Mouse (Mus musculus) layer of hippocampus, adult 2 months (tissue): ENCODE measurements around the gene Krt73. TPM values are rescaled to one million over a fixed set of nuclear protein-coding genes. Genes with fewer than 3 reads are reported as not detected.

ENCODE experiments used
- DNase-seq, 2 experiments: peaks; one replicate each; pipeline ENCODE4 v3.0.0; 2022; ENCODE audit warnings: low spot score in 2 of 2
- H3K27ac ChIP-seq: fragments of 200-600 bp; 2 replicates; pipeline ENCODE4 v1.8.1; 2022
- H3K4me3 ChIP-seq: fragments of 200-600 bp; 2 replicates; pipeline ENCODE4 v1.8.1; 2022; ENCODE audit warnings: mild to moderate bottlenecking
- CTCF ChIP-seq: fragments of 200-600 bp; conservative IDR thresholded peaks from 2 replicates; pipeline ENCODE4 v1.8.1; 2022; ENCODE audit warnings: antibody characterized with exemption, mild to moderate bottlenecking, moderate library complexity
- total RNA-seq, 2 experiments: library from RNA; stranded (reverse); gene quantifications; 2 replicates each; pipeline ENCODE4 v1.2.3; 2021

The Krt73 gene
- total RNA-seq, 2 experiments from 2014 or later, result 6.3 to 8.0 TPM

GRCm38 (mm10) chr15:101772711-101773081 is 29.4 kb downstream of the Krt73 start:
- H3K4me3 ChIP-seq, result no peak overlapping the region
- no peak overlapping the region for H3K27ac ChIP-seq
- DNase-seq, result peak; percentile 88 to 94
- peak; percentile 88 for TF ChIP-seq CTCF

GRCm38 (mm10) chr15:101772080-101772710 is 30.0 kb downstream of the Krt73 start:
- H3K27ac ChIP-seq, result no peak overlapping the region
- no peak overlapping the region for H3K4me3 ChIP-seq
- no peak for DNase-seq
- peak; percentile 64 for TF ChIP-seq CTCF

DNA sequence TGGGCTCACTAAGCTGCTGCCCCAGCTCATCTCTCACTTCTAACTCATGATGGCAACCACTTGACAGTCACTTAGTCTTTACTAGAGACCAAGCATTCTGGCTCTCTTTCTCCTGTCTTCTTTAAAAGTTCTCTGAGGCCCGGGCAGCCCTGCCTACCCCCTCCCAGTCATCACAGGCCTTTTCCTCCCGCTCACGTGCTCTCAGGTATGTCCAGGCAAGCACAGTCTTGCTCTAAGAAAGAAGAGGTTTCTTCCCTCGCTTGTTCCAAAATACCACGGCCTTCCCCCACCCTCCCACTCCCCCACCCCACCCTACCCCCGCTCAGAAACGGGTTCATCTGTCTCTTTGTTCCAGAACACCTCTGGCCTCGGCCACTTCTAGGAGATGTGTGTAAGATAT is 31.9 kb downstream of the Krt73 start:
- H3K27ac ChIP-seq, result no peak overlapping the region
- no peak for TF ChIP-seq CTCF
- no peak for DNase-seq
- no peak overlapping the region for H3K4me3 ChIP-seq

Other genes with a start within 250 kb of the Krt73 start
- not detected for gene Krt90, start 239.4 kb downstream of the Krt73 start, total RNA-seq
- gene Krt75, start 228.4 kb downstream of the Krt73 start, total RNA-seq, result not detected
- not detected for gene Gm5414, start 174.2 kb downstream of the Krt73 start, total RNA-seq
- not detected for gene Gm5478, start 155.0 kb downstream of the Krt73 start, total RNA-seq
- gene Krt6b, start 122.1 kb downstream of the Krt73 start, total RNA-seq, result not detected
- not detected for gene Krt6a, start 108.0 kb downstream of the Krt73 start, total RNA-seq
- gene Krt5, start 89.4 kb downstream of the Krt73 start, total RNA-seq, result under 1 TPM; 0.15 to 0.47 TPM
- gene Krt71, start 59.2 kb downstream of the Krt73 start, total RNA-seq, result not detected
- not detected for gene Krt72, start 15.9 kb downstream of the Krt73 start, total RNA-seq
- gene Krt2, start 15.8 kb upstream of the Krt73 start, total RNA-seq, result 1 to 10 TPM; 7.0 to 8.0 TPM
- gene Krt1, start 48.4 kb upstream of the Krt73 start, total RNA-seq, result 1 to 10 TPM; 1.6 to 3.9 TPM
- 10 to 100 TPM; 13.3 to 16.2 TPM for gene Krt77, start 67.4 kb upstream of the Krt73 start, total RNA-seq
- gene Krt76, start 90.6 kb upstream of the Krt73 start, total RNA-seq, result not detected
- gene Krt4, start 122.4 kb upstream of the Krt73 start, total RNA-seq, result not detected
- not detected for gene Krt79, start 138.0 kb upstream of the Krt73 start, total RNA-seq
- not detected for gene Krt78, start 151.9 kb upstream of the Krt73 start, total RNA-seq
- gene Krt8, start 202.1 kb upstream of the Krt73 start, total RNA-seq, result under 1 TPM in 1 of 2 experiments, not detected in 1; 0.26 TPM
- gene Krt18, start 225.8 kb upstream of the Krt73 start, total RNA-seq, result under 1 TPM; 0.32 to 0.67 TPM